Mouse (Mus musculus): Measurements from ENCODE around the gene Wnt1.

The Wnt1 gene

GRCm38 (mm10) chr15:98778191-98778770, 11.4 kb upstream of the Wnt1 start:
- no peak for DNase-seq (ENCODE audit: low read depth)

- no peak for DNase-seq (ENCODE audit: low read depth)
These were observed 10.9 kb upstream of the Wnt1 start for GRCm38 (mm10) chr15:98778806-98779205.

GRCm38 (mm10) chr15:98780075-98780474, 9.6 kb upstream of the Wnt1 start:
- no peak for DNase-seq (ENCODE audit: low read depth)

- DNase-seq (ENCODE audit: low read depth): no peak
These were observed 9.1 kb upstream of the Wnt1 start for GRCm38 (mm10) chr15:98780573-98780972.

- no peak for DNase-seq (ENCODE audit: low read depth)
These were observed 8.5 kb upstream of the Wnt1 start for GRCm38 (mm10) chr15:98781166-98781565.

- DNase-seq (ENCODE audit: low read depth): peak; percentile 38
These were observed 3.9 kb upstream of the Wnt1 start for GRCm38 (mm10) chr15:98785744-98786143.

- DNase-seq (ENCODE audit: low read depth): no peak
These were observed 1.7 kb upstream of the Wnt1 start for GRCm38 (mm10) chr15:98787930-98788329.

GRCm38 (mm10) chr15:98788972-98789660, 541 bp upstream of the Wnt1 start:
- no peak for DNase-seq (ENCODE audit: low read depth)

GRCm38 (mm10) chr15:98790761-98791160, 1.1 kb downstream of the Wnt1 start:
- no peak for DNase-seq (ENCODE audit: low read depth)

GRCm38 (mm10) chr15:98791221-98791620, 1.6 kb downstream of the Wnt1 start:
- no peak for DNase-seq (ENCODE audit: low read depth)

GRCm38 (mm10) chr15:98791771-98792170, 2.1 kb downstream of the Wnt1 start:
- no peak for DNase-seq (ENCODE audit: low read depth)

GRCm38 (mm10) chr15:98792233-98793020, 2.8 kb downstream of the Wnt1 start:
- no peak for DNase-seq (ENCODE audit: low read depth)

- DNase-seq (ENCODE audit: low read depth): no peak
These were observed 3.6 kb downstream of the Wnt1 start for GRCm38 (mm10) chr15:98793141-98793698.

- DNase-seq (ENCODE audit: low read depth): no peak
These were observed 7.3 kb downstream of the Wnt1 start for GRCm38 (mm10) chr15:98796803-98797595.

GRCm38 (mm10) chr15:98797835-98798492, 8.3 kb downstream of the Wnt1 start:
- no peak for DNase-seq (ENCODE audit: low read depth)

GRCm38 (mm10) chr15:98798903-98799302, 9.2 kb downstream of the Wnt1 start:
- DNase-seq (ENCODE audit: low read depth): no peak

GRCm38 (mm10) chr15:98799396-98799795, 9.7 kb downstream of the Wnt1 start:
- peak; percentile 63 for DNase-seq (ENCODE audit: low read depth)

- no peak for DNase-seq (ENCODE audit: low read depth)
These were observed 13.3 kb downstream of the Wnt1 start for GRCm38 (mm10) chr15:98802926-98803325.

- DNase-seq (ENCODE audit: low read depth): peak; percentile 58
These were observed 14.4 kb downstream of the Wnt1 start for GRCm38 (mm10) chr15:98804054-98804453.

GRCm38 (mm10) chr15:98805324-98806040, 15.8 kb downstream of the Wnt1 start:
- peak; percentile 38 for DNase-seq (ENCODE audit: low read depth)
